In the genomic region with DNA sequence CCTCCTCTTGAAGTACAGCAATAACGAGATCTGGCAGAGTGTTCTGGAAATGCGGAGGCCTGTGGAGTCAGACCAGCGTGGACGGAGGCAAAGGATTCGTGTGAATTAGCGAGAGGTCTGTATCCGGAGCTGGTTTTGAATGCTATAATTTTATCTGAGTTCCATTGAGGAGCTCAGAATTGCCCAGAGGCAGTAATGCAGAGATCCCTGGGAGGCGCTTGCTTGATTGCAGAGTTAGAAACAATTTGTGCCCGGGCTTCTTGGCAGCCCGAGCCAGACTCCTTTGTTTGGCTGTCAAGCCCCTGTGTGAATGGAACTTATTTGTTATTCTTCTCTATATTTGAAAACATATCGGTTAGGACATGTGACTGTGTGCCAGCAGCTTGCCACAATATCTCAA, we compare ENCODE assay signal across 10 mouse cellular contexts.
DNase-seq lines count a peak whose midpoint lies in the region; ATAC-seq and TF ChIP-seq lines count a peak whose summit lies in the region.
"Had no signal": no experiment of that assay in that cellular context is flagged by ENCODE, and none has a peak within 500 bp of the region (broad histone marks: within the 10 kb centered on the region; RNA-seq: fewer than 3 reads in every experiment).

No protein-coding gene starts in this region.

- H3K27me3 ChIP-seq in heart, embryonic 14.5 days (ENCODE audit: control insufficient read depth, insufficient read depth, low read length), result no peaks in the 10 kb centered on the region
- H3K27me3 ChIP-seq in heart, embryonic 11.5 days (ENCODE audit: control insufficient read depth, insufficient read depth, low read length), result 0 out of 2 replicates have a peak, but pooled peaks cover 3% of the 10 kb centered on the region
- no peaks in the 10 kb centered on the region for H3K27me3 ChIP-seq in lung, postnatal 0 days (replicated peaks; ENCODE audit: insufficient read depth, low read length)
- H3K27me3 ChIP-seq in hindbrain, embryonic 16.5 days (replicated peaks; ENCODE audit: control insufficient read depth, insufficient read depth, low read length), result no peaks in the 10 kb centered on the region
- no peaks in the 10 kb centered on the region for H3K27me3 ChIP-seq in neural tube, embryonic 15.5 days (replicated peaks)

- ATAC-seq in heart, embryonic 14.5 days (ENCODE audit: insufficient number of reproducible peaks, insufficient read depth, low FRiP score, low read depth), result no peak
- ATAC-seq in heart, embryonic 11.5 days (replicated peaks; ENCODE audit: insufficient number of reproducible peaks, low FRiP score, low TSS enrichment), result no peak
- ATAC-seq in lung, postnatal 0 days, result no peak
- peak; percentile 9; the same call in 1 of the 2 replicates for ATAC-seq in hindbrain, embryonic 16.5 days
- no peak for ATAC-seq in neural tube, embryonic 15.5 days (ENCODE audit: low FRiP score)
- ATAC-seq in erythroblast, adult 5-6 weeks (replicated peaks; ENCODE audit: low FRiP score, poor library complexity, severe bottlenecking), result no peak

- no peak for TF ChIP-seq POLR2A in lung, adult 2 months (IDR thresholded peaks at IDR 0.05; ENCODE audit: borderline replicate concordance, extremely low read depth, low read depth, low read length)

- 0 out of 2 replicates have a peak overlapping the region, but pooled peaks have one; percentile 7 for H3K9ac ChIP-seq in heart, embryonic 14.5 days (ENCODE audit: low read length)
- H3K9ac ChIP-seq in heart, embryonic 11.5 days (ENCODE audit: low read depth, low read length), result no peak overlapping the region
- H3K9ac ChIP-seq in lung, postnatal 0 days (replicated peaks; ENCODE audit: low read depth), result no peak overlapping the region
- no peak overlapping the region for H3K9ac ChIP-seq in hindbrain, embryonic 16.5 days (ENCODE audit: low read depth, low read length)
- H3K9ac ChIP-seq in neural tube, embryonic 15.5 days (replicated peaks), result no peak overlapping the region

- TF ChIP-seq CTCF in lung, adult 2 months (IDR thresholded peaks at IDR 0.05; ENCODE audit: insufficient read depth, low read length), result no peak
- TF ChIP-seq CTCF in lung, postnatal 0 days (IDR thresholded peaks at IDR 0.05), result no peak

- no peak overlapping the region for H3K4me3 ChIP-seq in heart, embryonic 14.5 days (ENCODE audit: control insufficient read depth in 1 of 2, insufficient read depth in 1 of 2, low read depth in 1 of 2, low read length in 2 of 2)
- no peak overlapping the region for H3K4me3 ChIP-seq in heart, embryonic 11.5 days (ENCODE audit: low read depth, low read length)
- no peak overlapping the region for H3K4me3 ChIP-seq in lung, adult 2 months (replicated peaks; ENCODE audit: extremely low read depth, low read depth, low read length)
- H3K4me3 ChIP-seq in lung, postnatal 0 days (ENCODE audit: low read depth, low read length), result no peak overlapping the region
- no peak overlapping the region for H3K4me3 ChIP-seq in hindbrain, embryonic 16.5 days (ENCODE audit: low read length)
- H3K4me3 ChIP-seq in neural tube, embryonic 15.5 days (replicated peaks), result no peak overlapping the region

- TF ChIP-seq EP300 in lung, postnatal 0 days (IDR thresholded peaks at IDR 0.05), result no peak

- H3K27ac ChIP-seq in heart, embryonic 14.5 days (replicated peaks in 1 of 2; ENCODE audit: control insufficient read depth in 1 of 2, insufficient read depth in 1 of 2, low read depth in 2 of 2, low read length in 2 of 2), result peak overlapping the region in 1 of 2 experiments; percentile 10; a peak in 1 of 4 replicates
- H3K27ac ChIP-seq in heart, embryonic 11.5 days (ENCODE audit: low read depth, low read length), result no peak overlapping the region
- H3K27ac ChIP-seq in lung, postnatal 0 days (ENCODE audit: low read length), result no peak overlapping the region
- peak overlapping the region; percentile 48; the same call in 1 of the 2 replicates for H3K27ac ChIP-seq in hindbrain, embryonic 16.5 days (ENCODE audit: low read depth, low read length)
- H3K27ac ChIP-seq in neural tube, embryonic 15.5 days (replicated peaks), result peak overlapping the region; percentile 54; the same call in 1 of the 2 replicates

- H3K9me3 ChIP-seq in heart, embryonic 14.5 days (ENCODE audit: control insufficient read depth, low read length), result no peaks in the 10 kb centered on the region
- H3K9me3 ChIP-seq in heart, embryonic 11.5 days (replicated peaks; ENCODE audit: control insufficient read depth, low read length), result no peaks in the 10 kb centered on the region
- no peaks in the 10 kb centered on the region for H3K9me3 ChIP-seq in lung, postnatal 0 days (ENCODE audit: low read length)
- no peaks in the 10 kb centered on the region for H3K9me3 ChIP-seq in hindbrain, embryonic 16.5 days (ENCODE audit: control insufficient read depth, low read length)
- H3K9me3 ChIP-seq in neural tube, embryonic 15.5 days (replicated peaks), result no peaks in the 10 kb centered on the region

- H3K4me2 ChIP-seq in heart, embryonic 14.5 days (ENCODE audit: low read length), result no peak overlapping the region
- no peak overlapping the region for H3K4me2 ChIP-seq in heart, embryonic 11.5 days
- no peak overlapping the region for H3K4me2 ChIP-seq in lung, postnatal 0 days (replicated peaks; ENCODE audit: low read depth, low read length)
- peak overlapping the region; percentile 5; the same call in 1 of the 2 replicates for H3K4me2 ChIP-seq in hindbrain, embryonic 16.5 days (ENCODE audit: low read length)
- peak overlapping the region; percentile 2; the same call in 1 of the 2 replicates for H3K4me2 ChIP-seq in neural tube, embryonic 15.5 days

- DNase-seq in lung, adult 2 months, result peak; percentile 34
- no peak for DNase-seq in lung, postnatal 0 days (ENCODE audit: low spot score)
- DNase-seq in c-Kit-positive CD71-positive TER-119-positive erythroid progenitor cells, embryonic 14.5 days (ENCODE audit: low spot score), result no peak
- DNase-seq: right cerebral cortex, postnatal 4 days; thymus, postnatal 25 days had no signal

- 60% methylated on average over 11 of the region's 11 CpGs for WGBS in heart, embryonic 14.5 days
- 71% methylated on average over 11 of the region's 11 CpGs for WGBS in heart, embryonic 11.5 days (ENCODE audit: insufficient replicate concordance)
- WGBS in lung, adult 2 months, result 45% methylated on average over 11 of the region's 11 CpGs
- 53% methylated on average over 11 of the region's 11 CpGs for WGBS in lung, postnatal 0 days
- 34% methylated on average over 11 of the region's 11 CpGs for WGBS in hindbrain, embryonic 16.5 days
- WGBS in neural tube, embryonic 15.5 days, result 21% methylated on average over 11 of the region's 11 CpGs

- H3K36me3 ChIP-seq in heart, embryonic 14.5 days (ENCODE audit: control insufficient read depth, insufficient read depth, low read length), result no peaks in the 10 kb centered on the region
- no peaks in the 10 kb centered on the region for H3K36me3 ChIP-seq in heart, embryonic 11.5 days (ENCODE audit: control insufficient read depth, insufficient read depth, low read length)
- no peaks in the 10 kb centered on the region for H3K36me3 ChIP-seq in lung, postnatal 0 days (ENCODE audit: insufficient read depth, low read length)
- no peaks in the 10 kb centered on the region for H3K36me3 ChIP-seq in hindbrain, embryonic 16.5 days (ENCODE audit: control insufficient read depth, insufficient read depth, low read length)
- H3K36me3 ChIP-seq in neural tube, embryonic 15.5 days, result no peaks in the 10 kb centered on the region

- peaks cover 34 to 49% of the 10 kb centered on the region in 2 experiments for H3K4me1 ChIP-seq in heart, embryonic 14.5 days (ENCODE audit: control insufficient read depth in 2 of 2, insufficient read depth in 2 of 2, low read length in 2 of 2)
- peaks cover 22% of the 10 kb centered on the region for H3K4me1 ChIP-seq in heart, embryonic 11.5 days (ENCODE audit: control insufficient read depth, insufficient read depth, low read length)
- H3K4me1 ChIP-seq in lung, adult 2 months (ENCODE audit: control insufficient read depth, insufficient read depth, low read length), result peaks cover 27% of the 10 kb centered on the region
- peaks cover 27% of the 10 kb centered on the region; the same call in 1 of the 2 replicates for H3K4me1 ChIP-seq in lung, postnatal 0 days (ENCODE audit: insufficient read depth, low read depth, low read length)
- peaks cover 35% of the 10 kb centered on the region for H3K4me1 ChIP-seq in hindbrain, embryonic 16.5 days (ENCODE audit: control insufficient read depth, insufficient read depth, low read depth, low read length)
- H3K4me1 ChIP-seq in neural tube, embryonic 15.5 days, result peaks cover 63% of the 10 kb centered on the region

Comparison
In these comparisons a context has a peak if more than half of its experiments do, and no peak if none do; other contexts are left out.
1. H3K27ac ChIP-seq: peak in hindbrain, embryonic 16.5 days (single experiment) and neural tube, embryonic 15.5 days (single experiment); none in heart, embryonic 11.5 days (single experiment) and lung, postnatal 0 days (single experiment).
2. H3K4me2 ChIP-seq: peak in hindbrain, embryonic 16.5 days (single experiment) and neural tube, embryonic 15.5 days (single experiment); none in heart, embryonic 14.5 days (single experiment), heart, embryonic 11.5 days (single experiment) and lung, postnatal 0 days (single experiment).